Mouse (Mus musculus): ENCODE data around the gene Mapkapk2.

GRCm38 (mm10) chr1:131031267-131031666, 66.4 kb downstream of the Mapkapk2 start:
- TF ChIP-seq CTCF (IDR thresholded peaks at IDR 0.05 in 2 of 3, conservative IDR thresholded peaks at IDR 0.05 in 1 of 3; ENCODE audit: control insufficient read depth in 1 of 3, insufficient read depth in 1 of 3, low read depth in 2 of 3, low read length in 3 of 3, poor library complexity in 1 of 3, severe bottlenecking in 1 of 3), result no peak
- TF ChIP-seq TBP (IDR thresholded peaks at IDR 0.05; ENCODE audit: low read depth, low read length), result no peak
- no peak for TF ChIP-seq EP300 (IDR thresholded peaks at IDR 0.05; ENCODE audit: low read depth in 1 of 2, low read length in 2 of 2)
- no peak for TF ChIP-seq MAZ (IDR thresholded peaks at IDR 0.05; ENCODE audit: low read depth, low read length)
- TF ChIP-seq ZMIZ1 (IDR thresholded peaks at IDR 0.05; ENCODE audit: low read depth, low read length), result no peak
- no peak for TF ChIP-seq ZKSCAN1 (IDR thresholded peaks at IDR 0.05; ENCODE audit: low read depth, low read length)
- TF ChIP-seq RAD21 (IDR thresholded peaks at IDR 0.05; ENCODE audit: low read depth, low read length), result no peak
- no peak for TF ChIP-seq E2F4 (IDR thresholded peaks at IDR 0.05; ENCODE audit: borderline replicate concordance, low read depth, low read length)
- no peak for TF ChIP-seq POLR2A (IDR thresholded peaks at IDR 0.05; ENCODE audit: control insufficient read depth in 1 of 2, insufficient read depth in 1 of 2, low read depth in 1 of 2, low read length in 2 of 2, poor library complexity in 1 of 2)
- TF ChIP-seq ETS1 (IDR thresholded peaks at IDR 0.05; ENCODE audit: low read depth, low read length), result no peak
- TF ChIP-seq USF1 (IDR thresholded peaks at IDR 0.05; ENCODE audit: low read depth, low read length), result no peak
- TF ChIP-seq POLR2AphosphoS2 (IDR thresholded peaks at IDR 0.05; ENCODE audit: low read length), result no peak
- TF ChIP-seq ELF1 (IDR thresholded peaks at IDR 0.05; ENCODE audit: low read depth, low read length), result no peak
- TF ChIP-seq TCF12 (IDR thresholded peaks at IDR 0.05; ENCODE audit: low read depth, low read length), result no peak
